Mouse (Mus musculus) embryo, embryonic 11.5 days (tissue): ENCODE measurements at regions not wholly inside any gene's neighbourhood (a gene's known extent, or its start where the extent isn't known, plus 50 kb on each side); places are given as distances from the start of the nearest gene placed in this dataset.
"Not testable (repeated sequence)": the region's sequence is repeated elsewhere in the genome, so short reads cannot be mapped to it uniquely, and the experiment has no call there.

Experiments used
- DNase-seq: peaks from one replicate; pipeline ENCODE4 v3.0.0-alpha.2; 2012; ENCODE audit warnings: low read depth, low spot score

DNA sequence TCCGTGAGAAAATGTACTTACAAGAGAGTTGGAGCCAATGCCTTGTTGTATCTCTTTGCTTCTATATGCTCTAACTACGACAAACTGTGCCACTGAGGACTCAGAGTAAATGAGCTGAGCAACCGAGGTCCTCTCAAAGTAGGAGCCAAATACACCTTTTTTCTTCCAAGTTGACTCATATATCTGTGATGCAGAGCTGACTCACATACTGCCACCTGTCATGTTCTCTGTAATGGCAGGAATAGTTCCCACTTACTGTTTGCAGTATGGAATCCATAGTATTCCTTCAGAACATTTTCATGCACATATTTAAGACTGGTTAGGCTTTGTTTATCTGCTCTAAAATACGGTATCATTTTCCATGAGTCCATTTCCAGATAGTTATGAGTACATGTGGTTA lies 792.1 kb downstream of the Cypt12 start:
- no peak for DNase-seq

DNA sequence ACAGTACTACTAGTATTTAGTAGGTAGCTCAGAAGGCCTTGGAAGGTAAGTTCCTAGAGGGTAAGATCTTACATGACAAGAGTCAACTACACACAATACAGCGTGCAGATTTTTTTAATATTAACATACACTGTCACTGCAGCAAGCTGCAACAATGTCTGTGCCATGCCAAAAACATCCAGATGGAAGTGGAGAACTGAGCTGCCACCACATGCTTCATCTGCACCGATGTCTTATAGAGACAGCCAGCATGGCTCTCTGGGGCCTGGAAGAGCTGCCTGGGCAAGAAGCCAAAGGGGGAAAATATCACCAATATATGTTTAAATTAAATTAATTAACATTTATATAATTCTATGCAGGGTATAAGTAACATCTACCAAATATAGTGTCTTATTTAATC lies 795.3 kb downstream of the Cypt12 start:
- no peak for DNase-seq

DNA sequence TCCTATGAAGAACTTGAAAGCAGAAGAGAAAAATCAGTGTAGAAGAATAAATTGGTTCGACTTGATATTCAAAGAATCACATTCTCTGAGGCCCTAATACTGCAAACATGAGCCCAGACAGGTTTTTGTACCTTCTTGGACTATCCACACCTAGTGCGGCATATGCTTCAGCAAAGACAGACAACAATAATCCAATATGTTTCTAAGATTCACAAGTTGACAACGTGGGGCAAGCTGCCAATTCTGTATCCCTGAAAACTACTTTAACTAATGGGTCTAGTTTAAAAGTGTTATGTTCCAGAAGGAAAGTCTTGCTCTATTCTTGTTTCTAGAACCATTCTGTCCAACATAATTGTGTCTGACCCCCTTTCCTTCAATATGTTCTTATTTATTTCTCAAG lies 796.0 kb downstream of the Cypt12 start:
- no peak for DNase-seq

DNA sequence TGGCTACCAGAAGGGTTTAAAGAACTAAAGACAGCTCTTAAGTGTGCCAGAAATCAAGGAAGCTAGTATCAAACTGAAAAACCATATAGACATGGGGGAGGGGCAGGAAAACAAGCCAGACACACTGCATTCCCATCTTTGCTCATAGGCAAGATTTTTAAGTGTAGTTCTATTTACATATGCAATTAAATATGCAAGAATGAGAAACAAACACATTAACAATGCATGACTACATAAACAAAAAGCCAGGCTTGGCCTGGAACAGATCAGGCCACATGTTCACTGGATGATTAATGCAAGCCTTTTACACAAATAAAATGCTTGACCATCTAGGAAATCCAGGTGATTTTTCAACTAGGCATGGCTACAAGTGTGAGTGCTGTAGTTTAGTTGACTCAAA lies 798.0 kb downstream of the Cypt12 start:
- DNase-seq = no peak

DNA sequence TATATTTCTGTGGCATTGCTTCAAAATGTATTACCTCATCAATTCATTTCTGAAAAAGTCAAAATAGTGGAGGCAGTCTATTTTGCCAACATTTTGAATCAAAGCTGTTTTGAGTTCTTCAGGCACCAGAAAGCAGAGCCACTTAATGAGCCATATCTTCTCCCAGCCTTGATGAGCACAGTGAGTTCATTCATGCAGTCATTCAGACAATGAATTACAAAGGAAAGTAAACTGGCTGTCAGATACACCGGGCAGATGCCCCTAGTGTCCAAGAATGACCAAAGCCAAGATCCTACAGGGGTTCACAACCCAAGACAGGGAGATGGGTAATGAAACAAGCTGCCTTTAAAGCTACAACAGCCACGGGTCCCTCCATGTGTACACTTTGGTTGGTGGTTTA lies 798.7 kb downstream of the Cypt12 start:
- DNase-seq = no peak

DNA sequence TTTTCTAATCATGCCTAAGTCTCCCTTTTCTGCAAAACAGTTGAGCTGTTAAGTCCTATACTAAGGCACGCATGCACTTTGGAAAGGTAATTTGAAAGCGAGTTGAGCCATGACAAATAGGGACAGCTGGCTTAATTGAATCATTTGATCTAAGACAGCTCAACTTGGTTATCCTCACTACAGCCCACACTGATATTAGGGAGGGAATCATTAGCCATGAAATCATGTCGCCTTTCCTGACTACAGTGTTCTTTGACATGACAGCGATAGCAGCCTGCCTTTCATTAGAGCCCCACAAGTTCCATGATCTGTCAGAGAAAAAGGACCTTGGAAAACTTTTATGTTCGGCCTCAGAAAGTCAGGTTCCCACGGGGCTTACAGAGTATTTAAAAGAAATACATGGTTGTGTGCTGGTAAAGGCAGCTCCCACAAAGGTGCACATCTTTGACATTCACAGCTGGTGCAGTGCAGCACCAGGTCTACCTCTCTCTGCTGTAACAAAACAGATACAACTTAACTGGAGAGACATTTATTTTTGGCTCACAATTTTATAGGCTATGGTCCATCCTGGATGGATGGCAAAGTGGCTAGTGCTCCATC lies 803.5 kb downstream of the Cypt12 start:
- no peak for DNase-seq

DNA sequence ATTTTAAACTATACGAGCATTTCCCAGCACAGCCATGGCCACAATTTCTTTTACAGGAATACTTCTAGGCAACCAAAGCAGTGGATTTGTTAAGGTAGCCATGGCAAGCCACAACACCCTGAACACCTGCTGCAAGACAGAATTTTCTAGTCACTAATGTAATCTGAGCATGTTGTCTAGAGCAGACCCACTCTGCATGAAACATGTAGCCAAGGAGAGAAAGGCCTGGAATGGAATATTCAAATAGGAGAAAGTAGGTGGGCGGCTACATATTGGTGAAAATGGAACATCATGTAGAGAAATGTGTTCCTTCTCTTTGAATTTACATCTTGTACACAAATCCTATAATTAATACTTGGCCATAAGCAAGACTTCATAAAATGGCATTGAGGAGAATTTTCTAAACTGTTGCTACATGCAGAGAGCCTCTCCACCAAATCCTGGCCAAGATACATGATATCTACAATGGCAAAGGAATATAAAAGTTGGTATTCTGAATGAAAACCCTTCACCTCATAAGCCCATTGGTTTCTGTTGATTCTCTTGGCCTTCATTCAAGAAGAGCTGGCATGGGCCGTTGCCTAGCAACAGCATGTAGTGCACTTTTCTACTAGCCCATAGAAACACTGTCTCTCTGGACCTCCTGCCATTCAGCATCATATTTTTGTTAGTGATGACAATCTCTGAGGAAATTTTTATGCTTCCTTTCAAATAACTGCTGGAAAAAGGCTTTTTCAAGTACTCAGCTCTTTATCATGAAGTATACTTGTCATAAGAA lies 816.3 kb downstream of the Cypt12 start:
- no peak for DNase-seq

DNA sequence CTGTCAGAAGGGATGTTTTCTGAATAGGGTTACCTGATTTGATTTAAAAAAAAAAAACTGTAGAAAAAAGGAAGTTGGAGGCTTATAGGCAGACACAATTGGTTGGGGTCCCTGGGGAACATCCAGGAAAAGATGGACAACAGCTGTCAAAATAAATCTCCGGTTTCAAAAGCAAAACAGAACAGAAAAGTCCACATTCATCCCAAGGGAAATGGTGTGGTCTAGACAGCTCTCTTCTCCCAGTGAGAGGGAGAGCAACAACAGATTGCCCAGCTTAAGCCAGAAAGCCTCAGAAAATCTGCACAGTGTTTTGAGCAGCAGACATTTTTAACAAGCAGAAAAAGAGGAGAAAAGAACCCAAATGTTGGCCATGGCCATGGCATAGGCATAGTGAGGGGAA lies 830.3 kb downstream of the Cypt12 start:
- no peak for DNase-seq

- DNase-seq = no peak
Measured at GRCm38 (mm10) chr3:18787531-18788176, 839.4 kb downstream of the Cypt12 start.

GRCm38 (mm10) chr3:18802794-18803193 lies 825.7 kb downstream of the 1700064H15Rik start:
- DNase-seq = no peak

- DNase-seq = not testable (repeated sequence)
Measured at GRCm38 (mm10) chr3:18828788-18829320, 799.6 kb downstream of the 1700064H15Rik start.

DNA sequence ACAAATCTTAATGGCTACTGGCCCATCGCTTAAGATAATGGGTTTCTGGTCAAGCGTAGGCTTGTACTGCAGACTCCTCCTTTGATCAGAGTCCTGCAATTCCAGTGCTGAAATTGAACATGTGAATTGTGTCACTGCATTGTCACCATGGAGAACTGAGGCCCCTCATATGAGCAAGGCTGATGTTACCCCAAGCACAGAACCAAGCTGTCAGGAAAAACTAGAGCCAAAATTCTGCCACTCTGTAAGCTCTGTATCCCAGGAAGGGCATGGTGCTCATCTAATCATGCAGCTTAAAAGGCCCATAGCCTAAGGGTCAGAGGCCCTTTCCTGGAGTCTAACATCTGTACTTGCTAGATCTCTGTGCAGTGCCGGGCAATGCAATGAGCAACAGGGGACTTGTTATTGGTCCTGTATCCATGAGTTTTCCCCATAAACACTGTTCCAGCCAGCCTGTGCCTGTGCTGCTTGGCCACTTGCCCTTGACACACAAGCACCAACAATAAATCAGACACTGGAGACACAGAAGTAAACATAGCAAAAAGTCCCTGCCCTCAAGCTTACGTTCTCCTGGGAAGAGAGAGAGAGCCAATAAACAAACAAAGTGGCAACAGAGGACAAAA lies 760.2 kb downstream of the 1700064H15Rik start:
- DNase-seq = no peak

DNA sequence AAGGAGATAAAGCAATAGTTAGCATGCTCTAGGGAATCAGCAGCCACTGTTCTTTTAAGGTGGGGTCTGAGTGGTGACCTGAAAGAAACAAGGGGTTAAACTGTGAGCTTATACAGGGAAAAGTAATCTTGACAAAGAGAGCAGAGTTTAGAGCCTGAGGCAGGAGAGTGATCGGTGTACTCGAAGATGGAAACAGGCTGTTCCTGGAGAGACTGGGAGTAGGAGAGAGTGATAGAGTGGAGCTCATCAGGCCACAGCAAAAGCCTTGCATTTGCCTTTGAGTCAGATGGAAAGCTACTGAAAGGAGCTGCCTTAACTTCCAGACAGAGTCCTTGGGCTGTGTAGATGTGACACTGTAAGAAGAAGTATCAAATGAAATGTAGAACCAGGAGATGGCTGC lies 759.7 kb downstream of the 1700064H15Rik start:
- DNase-seq = no peak

DNA sequence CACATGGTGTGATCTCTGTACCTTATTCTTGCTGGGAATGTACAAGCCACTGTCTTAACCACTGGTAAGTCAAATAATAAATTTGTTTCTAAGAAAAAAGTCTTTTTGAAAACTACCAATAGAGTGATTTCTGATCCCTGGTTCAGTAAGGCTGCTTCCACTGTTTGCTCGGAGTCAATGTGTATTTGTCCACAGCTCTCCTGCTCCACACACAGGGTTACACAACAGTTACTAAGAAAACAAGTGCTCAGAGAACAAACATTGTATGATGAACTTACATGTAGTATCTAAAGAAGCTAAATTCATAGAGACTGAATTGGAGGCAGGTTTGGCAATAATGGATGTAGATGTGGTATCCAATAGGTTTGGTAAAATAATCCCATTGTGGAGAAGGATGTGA lies 751.4 kb downstream of the 1700064H15Rik start:
- DNase-seq = no peak

DNA sequence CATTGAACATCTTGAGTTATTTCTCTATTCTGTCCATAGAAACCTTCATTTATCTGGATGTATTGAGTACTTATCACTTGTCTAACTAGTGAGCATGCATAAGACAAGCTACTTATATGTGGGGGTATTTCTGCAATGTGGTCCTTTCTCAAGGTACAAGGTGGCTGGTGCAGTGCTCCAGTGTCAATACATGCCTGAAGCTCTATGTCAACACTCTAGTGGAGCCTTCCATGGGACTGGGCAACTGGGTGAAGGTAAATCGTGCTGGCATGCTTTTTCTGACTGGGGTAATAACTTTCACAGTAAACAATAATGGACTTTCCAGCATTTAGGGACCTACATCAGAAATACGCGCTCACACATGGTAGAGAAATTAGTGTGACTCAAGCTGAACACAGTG lies 750.9 kb downstream of the 1700064H15Rik start:
- no peak for DNase-seq

DNA sequence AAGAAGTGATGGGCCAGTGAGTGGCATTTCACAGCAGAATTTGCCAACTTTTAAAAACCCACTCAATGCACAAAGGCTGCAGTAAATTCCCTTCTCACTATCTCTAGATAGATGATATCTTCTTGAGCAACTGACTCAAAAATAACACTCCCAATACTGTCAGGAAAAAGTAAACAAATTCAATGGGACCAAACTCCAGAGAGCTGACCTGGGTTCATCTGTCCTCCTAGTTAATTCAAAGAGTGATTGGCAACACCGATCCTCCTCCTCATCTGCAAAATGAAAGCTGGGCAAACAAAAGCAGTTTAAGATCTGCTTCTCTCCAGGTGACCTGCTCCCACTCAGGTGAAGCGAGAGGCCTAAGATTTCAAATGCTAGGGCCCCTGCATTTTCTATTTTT lies 747.3 kb downstream of the 1700064H15Rik start:
- DNase-seq = no peak

- no peak for DNase-seq
Measured at GRCm38 (mm10) chr3:18892813-18893212, 735.7 kb downstream of the 1700064H15Rik start.

GRCm38 (mm10) chr3:18905769-18906168 lies 722.7 kb downstream of the 1700064H15Rik start:
- no peak for DNase-seq

DNA sequence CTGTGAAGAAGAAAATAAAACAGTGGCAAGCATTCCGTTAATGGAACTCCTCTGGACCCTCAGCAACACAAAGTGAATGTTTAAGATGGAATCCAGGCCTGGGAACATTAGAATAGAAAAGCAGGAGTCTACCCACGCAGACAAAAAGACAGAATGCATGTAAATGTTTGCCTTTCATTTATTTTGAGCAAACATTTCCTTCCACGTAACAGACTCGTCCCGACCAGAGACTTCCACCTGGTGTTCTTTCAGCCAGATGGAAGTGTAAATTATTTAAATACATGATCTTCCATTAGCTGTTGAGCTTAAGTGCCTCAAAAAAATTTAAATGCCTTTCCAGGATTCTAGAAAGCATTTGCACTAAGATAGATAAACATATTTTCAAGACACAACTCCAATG lies 722.3 kb downstream of the 1700064H15Rik start:
- DNase-seq = no peak

- no peak for DNase-seq
Measured at GRCm38 (mm10) chr3:18908737-18909136, 719.7 kb downstream of the 1700064H15Rik start.

DNA sequence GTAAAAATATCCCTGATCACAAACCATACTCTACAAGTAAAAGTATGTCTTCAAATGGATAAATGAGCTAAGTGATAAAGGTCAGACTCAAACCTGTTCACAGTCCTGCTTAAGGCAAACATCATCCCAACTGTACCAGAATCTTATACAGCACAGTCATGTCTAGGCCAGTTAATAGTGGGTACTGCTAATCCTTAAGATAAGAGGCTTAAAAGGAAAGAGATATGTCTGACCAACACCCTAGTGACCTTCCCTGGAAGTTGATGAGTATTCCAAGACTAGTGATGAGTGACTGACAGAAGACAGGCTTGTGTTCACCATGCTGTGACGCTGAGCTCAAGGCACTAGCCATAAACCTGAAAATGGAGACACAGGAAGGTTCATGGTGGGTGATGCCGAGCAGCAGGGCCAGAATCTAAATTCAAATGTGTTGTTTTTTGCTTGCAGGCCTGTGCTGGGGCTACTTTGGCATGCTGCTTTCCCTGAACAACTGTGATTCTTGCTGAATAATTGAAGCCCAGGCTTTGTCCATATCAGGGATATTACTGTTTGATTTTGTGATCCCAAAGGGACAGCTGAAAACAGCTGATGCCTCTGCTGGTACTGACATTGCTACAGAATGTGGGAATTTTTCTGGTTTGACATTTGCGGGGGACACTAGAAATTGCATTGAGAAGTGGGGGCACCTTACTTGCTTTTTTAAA lies 699.9 kb downstream of the 1700064H15Rik start:
- no peak for DNase-seq

- DNase-seq = no peak
Measured at GRCm38 (mm10) chr3:18929105-18929492, 699.4 kb downstream of the 1700064H15Rik start.
